Mouse (Mus musculus): ENCODE data around the gene Nt5m.

DNA sequence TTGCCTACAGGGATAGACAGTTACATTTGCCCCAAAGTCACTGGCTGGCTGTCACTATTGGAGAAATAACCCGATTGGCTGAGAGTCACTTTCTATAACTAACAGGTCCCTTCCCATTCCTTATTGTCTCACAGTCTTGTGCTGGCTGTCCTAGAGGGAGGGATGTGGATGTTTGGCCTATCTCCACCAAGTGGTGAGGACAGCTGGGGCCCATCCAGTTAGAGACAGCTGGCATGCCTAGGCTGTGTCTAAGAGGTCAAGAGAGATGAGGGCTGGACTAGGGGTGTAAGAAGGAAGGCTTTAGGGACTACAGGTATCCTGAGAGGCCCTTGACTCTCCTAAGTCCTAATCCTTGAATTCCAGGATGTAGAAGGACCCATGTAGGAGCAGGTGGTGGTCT, 72.3 kb downstream of the Nt5m start:
- TF ChIP-seq CTCF (IDR thresholded peaks at IDR 0.05): no peak
- no peak for TF ChIP-seq EP300 (IDR thresholded peaks at IDR 0.05)

Measured in lung, postnatal 0 days (tissue).